Mouse (Mus musculus) megakaryocyte-erythroid progenitor cell, adult 5-6 weeks (primary cell): ENCODE measurements at regions not wholly inside any gene's neighbourhood (a gene's known extent, or its start where the extent isn't known, plus 50 kb on each side); places are given as distances from the start of the nearest gene placed in this dataset.

Experiments
- ATAC-seq: replicated peaks from 2 replicates; pipeline ENCODE4 v1.8.0; 2016; ENCODE audit warnings: mild to moderate bottlenecking, inconsistent platforms; ENCODE audit not compliant: severe bottlenecking, poor library complexity, low FRiP score, low TSS enrichment

DNA sequence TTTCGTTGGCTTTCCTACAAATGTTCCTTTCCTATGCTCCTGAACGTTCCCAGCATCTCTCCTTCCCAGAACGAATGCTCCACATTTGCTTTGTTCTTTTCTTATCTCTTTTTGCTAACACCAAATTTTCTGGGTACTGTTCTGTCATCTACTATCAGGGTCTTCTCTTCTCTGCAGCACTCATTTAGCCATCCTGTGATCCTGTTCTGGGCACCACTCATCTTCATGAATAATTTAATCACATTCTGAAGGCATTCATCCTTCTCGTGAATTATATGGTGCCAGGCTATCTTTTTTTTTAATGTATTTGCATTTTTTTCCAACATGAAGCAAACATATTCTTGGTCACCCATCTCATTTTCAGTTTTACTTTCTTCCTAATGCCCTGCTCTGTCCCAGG is 87.3 kb upstream of the Zc3h12c start:
- no peak for ATAC-seq

DNA sequence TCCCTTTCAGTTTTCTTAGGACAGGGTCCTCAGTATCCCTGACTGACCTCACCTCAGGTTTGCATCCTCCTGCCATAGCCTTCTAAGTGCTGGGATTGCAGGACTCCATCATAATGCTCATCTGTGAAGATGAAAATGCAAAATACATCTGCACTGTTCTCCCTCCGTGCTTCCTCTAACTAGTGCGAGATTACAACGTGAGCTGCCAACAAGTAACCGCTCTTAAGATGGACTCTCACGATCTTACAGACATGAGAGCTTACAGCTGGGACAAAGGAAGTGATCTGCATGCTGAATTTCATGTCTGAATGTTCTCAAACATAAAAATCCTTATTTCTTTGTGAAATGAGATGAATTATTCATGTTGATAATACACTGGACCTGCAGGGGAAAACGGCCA is 86.1 kb upstream of the Zc3h12c start:
- no peak for ATAC-seq

DNA sequence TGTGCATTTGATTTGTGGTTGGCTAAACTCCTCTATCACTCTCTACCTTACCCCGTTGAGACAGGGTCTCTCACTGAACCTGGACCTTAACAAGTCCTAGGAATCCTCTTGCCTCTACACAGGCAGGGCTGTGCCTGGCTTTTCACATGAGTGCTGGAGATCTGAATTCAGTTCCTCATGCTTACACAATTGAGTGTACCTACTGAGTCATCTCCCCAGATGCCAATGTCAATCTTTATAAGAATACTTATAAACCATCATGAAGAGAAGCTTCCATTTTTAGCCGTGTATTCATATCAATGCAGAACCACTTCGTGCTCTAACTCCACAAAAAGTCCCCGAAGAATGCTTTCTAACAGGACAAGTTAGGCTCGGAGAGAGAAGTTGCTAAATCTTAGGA is 83.1 kb upstream of the Zc3h12c start:
- no peak for ATAC-seq

DNA sequence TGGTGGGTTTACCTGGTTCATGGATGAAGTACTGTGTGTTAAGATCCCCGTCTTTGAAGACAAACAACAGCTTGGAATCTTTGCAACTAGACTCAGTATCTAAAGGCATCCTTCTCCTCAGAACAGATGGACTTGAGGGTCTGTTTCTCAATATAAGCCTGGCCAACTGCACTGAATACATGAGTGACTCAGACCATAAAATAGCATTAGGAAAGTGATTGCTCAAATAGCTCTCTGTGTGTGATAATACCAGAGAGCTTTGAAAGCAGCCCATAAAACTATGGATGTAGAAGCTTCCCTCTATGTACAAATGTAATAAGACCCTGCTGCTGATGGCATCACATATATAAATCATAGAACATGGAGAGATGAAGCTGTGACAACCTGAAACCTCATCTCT is 78.3 kb upstream of the Zc3h12c start:
- ATAC-seq, result no peak

DNA sequence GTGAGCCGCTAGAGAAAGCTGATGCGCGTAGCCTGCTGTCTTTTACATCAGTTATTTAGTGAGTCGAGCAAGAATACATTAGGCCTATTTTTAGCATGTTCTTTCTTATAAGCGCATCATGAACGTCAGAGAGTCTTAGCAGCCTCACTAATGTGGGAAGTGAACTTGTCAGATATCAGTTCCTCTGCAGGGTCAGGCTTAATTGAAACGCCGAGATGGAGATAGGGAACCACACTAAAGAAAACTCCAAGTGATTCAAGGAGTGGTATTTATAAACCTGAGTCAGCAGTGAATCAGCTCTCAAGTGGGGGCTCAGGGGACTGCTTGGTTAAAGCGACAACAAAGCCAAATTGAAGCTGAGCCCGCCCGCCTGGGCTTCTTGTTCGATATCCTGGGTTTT is 75.7 kb upstream of the Zc3h12c start:
- no peak for ATAC-seq

DNA sequence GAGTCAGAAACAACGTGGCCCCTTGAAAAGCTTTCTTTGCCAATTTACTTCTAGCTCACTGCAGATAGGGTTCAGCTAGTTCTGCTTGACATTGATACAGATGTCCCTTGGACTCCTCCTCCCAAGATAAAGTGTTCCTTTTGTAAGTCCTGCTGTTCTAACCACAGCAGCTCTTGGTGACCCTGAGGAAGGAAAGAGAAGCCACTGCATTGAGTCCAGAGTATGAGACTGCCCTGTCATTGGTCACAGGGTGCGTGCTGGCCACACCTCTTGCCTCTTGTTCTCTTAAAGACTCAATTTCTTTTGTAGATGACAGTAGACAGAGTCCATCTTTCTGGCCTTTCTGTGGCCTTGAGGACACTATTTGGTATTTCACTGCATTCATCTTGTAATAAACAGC is 74.7 kb upstream of the Zc3h12c start:
- peak; percentile 34; the same call in 1 of the 2 replicates for ATAC-seq

DNA sequence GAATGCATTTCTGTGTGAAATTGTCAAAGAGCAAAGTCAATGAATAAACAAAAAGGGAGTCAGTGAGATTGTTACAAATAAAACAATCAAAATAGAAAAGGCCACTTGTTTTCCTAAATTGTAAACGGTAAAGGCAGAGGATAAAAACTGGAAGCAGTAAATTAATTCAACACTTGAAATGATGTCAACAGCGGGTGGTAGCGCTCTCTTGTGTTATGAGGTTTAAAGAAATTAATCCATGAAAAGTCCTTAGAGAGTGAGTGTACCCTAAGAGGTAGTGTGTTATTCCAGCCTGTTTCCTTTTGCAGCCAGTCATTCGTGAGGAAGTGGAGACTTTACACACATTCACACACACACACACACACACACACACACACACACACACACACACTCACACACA is 73.2 kb upstream of the Zc3h12c start:
- no peak for ATAC-seq

DNA sequence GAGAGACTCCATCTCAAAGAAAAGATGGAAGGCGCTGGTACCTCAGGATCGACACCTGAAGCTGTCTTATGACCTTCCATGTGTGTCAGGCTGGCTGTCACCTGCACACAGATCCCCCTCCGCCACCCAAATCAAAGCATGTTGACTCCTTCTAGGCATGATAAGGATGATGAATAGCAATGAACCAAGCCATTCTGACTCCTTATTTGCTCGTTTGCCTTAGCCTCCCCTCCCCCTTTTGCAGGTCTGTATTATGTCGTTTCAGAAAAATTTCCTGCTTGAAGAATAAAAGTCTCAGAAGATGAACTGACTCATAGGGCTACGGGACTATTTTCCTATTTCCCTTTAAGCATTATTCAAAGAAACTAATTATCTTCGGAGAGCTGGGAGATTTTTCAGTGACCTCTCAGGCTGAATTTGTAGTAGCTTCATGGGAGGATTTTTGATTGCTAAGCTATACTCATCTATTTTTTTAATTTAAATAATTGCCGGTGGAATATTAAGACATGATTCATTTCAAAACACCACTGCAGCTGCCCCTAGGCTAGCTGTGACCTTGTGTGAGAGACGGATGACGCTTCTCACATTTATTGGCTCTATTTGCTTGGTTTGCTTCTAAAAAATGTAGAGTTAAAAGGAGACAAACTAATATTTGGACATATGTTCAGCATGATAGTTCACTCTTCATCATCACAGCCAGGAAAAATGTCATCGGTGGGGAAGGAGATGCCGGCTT is 72.4 kb upstream of the Zc3h12c start:
- ATAC-seq, result no peak

DNA sequence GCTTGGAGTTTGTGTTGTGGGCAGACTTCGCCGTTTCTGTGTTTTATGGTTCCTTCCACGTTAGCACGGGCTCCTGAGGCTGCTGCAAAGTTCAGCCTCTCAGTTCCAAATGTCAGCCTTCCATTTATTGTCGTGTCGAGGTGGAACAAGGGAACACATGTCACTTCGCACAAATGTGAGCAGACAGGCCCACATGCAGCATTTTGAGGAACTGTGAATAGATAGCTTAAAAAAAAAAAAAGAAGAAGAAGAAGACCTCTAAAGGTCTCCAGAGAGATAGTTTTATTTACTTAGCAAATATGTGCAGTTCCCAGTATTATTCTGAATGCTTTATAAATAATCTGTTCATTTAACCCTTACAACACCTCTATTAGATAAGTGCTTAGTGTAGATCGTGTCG is 66.4 kb upstream of the Zc3h12c start:
- no peak for ATAC-seq

DNA sequence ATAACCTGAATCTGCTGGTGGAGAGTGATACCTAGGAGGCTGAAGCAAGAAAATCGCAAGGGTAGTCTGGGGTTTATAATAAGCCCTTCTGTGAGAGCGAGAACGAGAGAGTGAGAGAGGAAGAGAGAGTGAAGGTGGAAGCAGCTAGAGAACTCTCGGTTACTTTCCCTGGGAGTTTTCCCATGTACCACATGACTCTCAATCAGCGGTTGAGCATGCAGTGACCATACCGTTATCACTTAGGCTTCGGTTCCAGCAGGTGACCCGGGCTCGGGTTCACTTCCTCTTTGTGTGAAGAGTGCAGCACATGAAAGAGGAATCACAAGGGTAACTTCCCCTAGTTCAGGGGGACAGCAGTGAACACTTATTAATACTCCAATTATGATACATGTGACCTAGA is 61.2 kb upstream of the Zc3h12c start:
- ATAC-seq, result 0 out of 2 replicates have a peak, but pooled peaks have one; percentile 41

DNA sequence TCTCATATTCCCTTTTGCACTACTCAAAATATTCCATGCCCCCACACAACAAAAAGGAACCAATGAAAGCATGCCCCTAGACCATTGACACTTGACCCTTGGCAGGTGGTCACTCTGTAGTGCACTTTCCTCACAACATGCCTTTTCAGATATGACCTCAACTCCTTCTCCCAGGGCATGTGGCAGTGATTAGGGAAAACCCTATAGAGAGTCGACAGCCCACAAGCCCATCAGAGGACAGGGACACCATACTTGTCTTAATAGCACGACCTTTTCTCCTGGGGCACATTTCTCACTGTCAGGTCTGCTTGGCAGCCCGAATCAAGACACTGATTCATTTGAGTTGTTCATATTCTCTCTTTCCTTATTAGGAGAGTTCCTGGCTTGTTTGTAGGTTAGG is 57.3 kb upstream of the Zc3h12c start:
- ATAC-seq, result no peak

DNA sequence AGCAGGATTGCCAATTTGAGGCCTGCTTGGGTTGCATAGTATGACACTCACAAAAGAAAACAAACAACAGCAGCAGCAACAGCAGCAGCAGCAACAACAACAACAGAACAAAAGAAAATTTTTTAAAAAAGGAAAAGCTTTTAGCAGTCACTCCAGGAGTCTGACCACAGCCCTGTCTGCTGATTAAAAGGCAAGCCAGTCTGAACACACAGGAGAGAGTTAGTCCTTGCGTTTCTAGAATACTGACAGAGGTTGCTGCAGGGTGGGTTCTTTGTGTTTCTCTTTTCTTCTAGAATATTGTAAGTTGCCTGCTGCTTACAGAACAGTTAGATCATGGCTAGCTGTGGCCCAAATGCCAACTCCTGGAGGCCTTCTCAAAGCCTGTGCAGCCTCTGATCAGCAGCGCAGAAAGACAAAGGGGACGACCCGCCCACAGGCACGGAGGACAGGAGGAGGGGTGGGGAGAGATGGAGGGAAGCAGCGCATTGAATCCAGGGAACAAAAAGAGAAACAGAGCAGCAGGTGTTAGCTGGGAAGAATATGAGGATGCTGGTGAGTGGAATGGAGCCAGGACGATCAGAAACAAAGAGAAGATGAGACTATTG is 55.2 kb upstream of the Zc3h12c start:
- ATAC-seq, result no peak
